Mouse (Mus musculus) testis, adult 2 months (tissue): Measurements from ENCODE around the gene Itm2b.

Experiments used
- CTCF ChIP-seq: fragments of 200-500 bp; IDR thresholded peaks from 2 replicates; pipeline ENCODE4 v1.5.1; 2012; ENCODE audit warnings: low read depth, mild to moderate bottlenecking, inconsistent platforms, low read length, moderate library complexity; ENCODE audit not compliant: control insufficient read depth, insufficient read depth, insufficient replicate concordance
- POLR2A ChIP-seq: fragments of 200-500 bp; IDR thresholded peaks from 2 replicates; pipeline ENCODE4 v1.6.1; 2012; ENCODE audit warnings: low read depth, mild to moderate bottlenecking, inconsistent platforms, low read length, moderate library complexity; ENCODE audit not compliant: control insufficient read depth

DNA sequence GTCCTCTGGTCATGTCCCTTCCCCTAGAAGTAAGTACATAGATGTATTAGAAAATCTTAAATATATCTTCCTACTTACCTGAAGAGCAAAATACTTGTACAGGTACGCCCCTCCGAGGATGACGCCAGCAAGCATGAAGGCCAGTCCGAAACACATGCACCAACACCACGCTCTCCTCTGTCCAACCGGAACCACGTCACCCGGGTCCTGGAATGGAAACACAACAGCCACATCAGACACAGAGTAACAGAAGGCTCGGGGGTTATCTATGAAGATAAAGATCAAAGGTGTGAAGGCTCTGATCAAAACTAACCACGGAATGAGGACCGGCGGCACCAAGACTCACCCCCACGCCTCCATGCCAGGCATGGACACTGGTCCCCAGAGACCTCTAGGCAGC, 16.9 kb downstream of the Itm2b start:
- TF ChIP-seq POLR2A, result no peak
- TF ChIP-seq CTCF, result no peak
